Mouse (Mus musculus) gastrocnemius, adult 2 months (tissue): ENCODE results near the gene Nt5e. TPM values are rescaled to one million over a fixed set of nuclear protein-coding genes. Genes with fewer than 3 reads are reported as not detected.
A peak's percentile ranks its signal among the peaks of the same experiment; 100 is the strongest.

Experiments
- DNase-seq: peaks from one replicate; pipeline ENCODE4 v3.0.0; 2022
- H3K27ac ChIP-seq: fragments of 200-600 bp; 2 replicates; pipeline ENCODE4 v1.8.1; 2022; ENCODE audit warnings: mild to moderate bottlenecking
- H3K4me3 ChIP-seq: fragments of 200-600 bp; 2 replicates; pipeline ENCODE4 v1.8.1; 2022; ENCODE audit warnings: mild to moderate bottlenecking, moderate library complexity
- CTCF ChIP-seq: fragments of 200-600 bp; IDR thresholded peaks from 2 replicates; pipeline ENCODE4 v1.8.1; 2022; ENCODE audit warnings: antibody characterized with exemption, mild to moderate bottlenecking, moderate library complexity
- intact Hi-C: fragments of 180-260 bp; cut with DNase I; formaldehyde crosslinking; loops from one replicate; pipeline ENCODE4 v1.15.1; 2025
- total RNA-seq, 2 experiments: library from RNA; stranded (reverse); gene quantifications; 2 replicates each; pipeline ENCODE4 v1.2.3; 2021

Gene Nt5e
- total RNA-seq, 2 experiments from 2014 or later: 2.2 to 2.5 TPM

- DNase-seq: peak; percentile 61
- intact Hi-C loops: loop anchor here (5.0 to 10.0 kb wide), 2 partner anchors 44 to 174 kb away; partner anchors contain the start of genes Nt5e and Zfp949
Measured at GRCm38 (mm10) chr9:88371201-88371600, 44.2 kb downstream of the Nt5e start.

GRCm38 (mm10) chr9:88373001-88373400, 46.0 kb downstream of the Nt5e start:
- no peak overlapping the region; the same call in 1 of the 2 replicates for H3K4me3 ChIP-seq
- no peak for DNase-seq
- peak overlapping the region; percentile 68 for H3K27ac ChIP-seq
- no peak for TF ChIP-seq CTCF
- intact Hi-C loops: loop anchor here (5.0 to 10.0 kb wide), 2 partner anchors 46 to 172 kb away; partner anchors contain the start of genes Nt5e and Zfp949

More at GRCm38 (mm10) chr9:88371201-88371600, 44.2 kb downstream of the Nt5e start:
- H3K4me3 ChIP-seq: no peak overlapping the region
- no peak for TF ChIP-seq CTCF
- H3K27ac ChIP-seq: peak overlapping the region; percentile 88

- no peak for TF ChIP-seq CTCF
- intact Hi-C loops: loop anchor here (10.0 kb wide), 1 partner anchor 167 kb away; the partner anchor contains the start of gene Zfp949
- DNase-seq: no peak
- peak overlapping the region; percentile 66 for H3K27ac ChIP-seq
- H3K4me3 ChIP-seq: no peak overlapping the region
Measured at GRCm38 (mm10) chr9:88377483-88377882, 50.5 kb downstream of the Nt5e start.

GRCm38 (mm10) chr9:88379057-88379456, 52.1 kb downstream of the Nt5e start:
- DNase-seq: no peak
- no peak overlapping the region for H3K4me3 ChIP-seq
- no peak overlapping the region for H3K27ac ChIP-seq
- intact Hi-C loops: loop anchor here (10.0 kb wide), 1 partner anchor 166 kb away; the partner anchor contains the start of gene Zfp949
- no peak for TF ChIP-seq CTCF

- intact Hi-C loops: no loop called here
- TF ChIP-seq CTCF: no peak
- Histone ChIP-seq H3K27ac (no peak overlapping the region), H3K4me3 (no peak overlapping the region)
- no peak for DNase-seq
Measured at GRCm38 (mm10) chr9:88380076-88380475, 53.1 kb downstream of the Nt5e start.

- Histone ChIP-seq H3K27ac (no peak overlapping the region), H3K4me3 (no peak overlapping the region)
- intact Hi-C loops: no loop called here
- DNase-seq: no peak
- no peak for TF ChIP-seq CTCF
Measured at GRCm38 (mm10) chr9:88380542-88380941, 53.5 kb downstream of the Nt5e start.

GRCm38 (mm10) chr9:88388826-88389225, 61.8 kb downstream of the Nt5e start:
- intact Hi-C loops: no loop called here
- Histone ChIP-seq H3K27ac (no peak overlapping the region), H3K4me3 (no peak overlapping the region)
- no peak for DNase-seq
- TF ChIP-seq CTCF: no peak

GRCm38 (mm10) chr9:88394852-88395251, 67.9 kb downstream of the Nt5e start:
- TF ChIP-seq CTCF: no peak
- intact Hi-C loops: no loop called here
- no peak for DNase-seq

GRCm38 (mm10) chr9:88398461-88398860, 71.5 kb downstream of the Nt5e start:
- TF ChIP-seq CTCF: peak; percentile 48

More at GRCm38 (mm10) chr9:88394852-88395251, 67.9 kb downstream of the Nt5e start:
- H3K4me3 ChIP-seq: no peak overlapping the region
- H3K27ac ChIP-seq: no peak overlapping the region

GRCm38 (mm10) chr9:88404088-88404487, 77.1 kb downstream of the Nt5e start:
- Histone ChIP-seq H3K4me3 (no peak overlapping the region), H3K27ac (no peak overlapping the region)
- TF ChIP-seq CTCF: no peak
- DNase-seq: peak; percentile 36
- intact Hi-C loops: loop anchor here (10.0 kb wide), 1 partner anchor 141 kb away; the partner anchor contains the start of gene Zfp949

More at GRCm38 (mm10) chr9:88398461-88398860, 71.5 kb downstream of the Nt5e start:
- DNase-seq: no peak
- H3K4me3 ChIP-seq: no peak overlapping the region
- no peak overlapping the region for H3K27ac ChIP-seq
- intact Hi-C loops: loop anchor here (2.0 kb wide), 1 partner anchor 158 kb away; no protein-coding TSS in a partner anchor

- H3K4me3 ChIP-seq: no peak overlapping the region
- intact Hi-C loops: loop anchor here (10.0 kb wide), 1 partner anchor 140 kb away; the partner anchor contains the start of gene Zfp949
- no peak overlapping the region for H3K27ac ChIP-seq
- no peak for TF ChIP-seq CTCF
- DNase-seq: no peak
Measured at GRCm38 (mm10) chr9:88404515-88404914, 77.5 kb downstream of the Nt5e start.

GRCm38 (mm10) chr9:88409978-88410377, 83.0 kb downstream of the Nt5e start:
- no peak overlapping the region for H3K4me3 ChIP-seq
- intact Hi-C loops: loop anchor here (10.0 kb wide), 1 partner anchor 135 kb away; the partner anchor contains the start of gene Zfp949
- no peak for TF ChIP-seq CTCF
- no peak overlapping the region for H3K27ac ChIP-seq
- DNase-seq: no peak

GRCm38 (mm10) chr9:88416752-88417151, 89.8 kb downstream of the Nt5e start:
- intact Hi-C loops: no loop called here
- H3K4me3 ChIP-seq: no peak overlapping the region
- H3K27ac ChIP-seq: no peak overlapping the region

More at GRCm38 (mm10) chr9:88416752-88417151, 89.8 kb downstream of the Nt5e start:
- TF ChIP-seq CTCF: no peak
- no peak for DNase-seq

Other genes starting within 250 kb of the Nt5e start
- gene Snx14, start 111.8 kb downstream of the Nt5e start, total RNA-seq: 10 to 100 TPM; 13.1 to 17.9 TPM
- not detected for gene Gm20537, start 129.4 kb downstream of the Nt5e start, total RNA-seq
- 10 to 100 TPM; 59.4 to 65.0 TPM for gene Syncrip, start 155.4 kb downstream of the Nt5e start, total RNA-seq
- gene Zfp949, start 220.8 kb downstream of the Nt5e start, total RNA-seq: 10 to 100 TPM in 1 of 2 experiments, 1 to 10 TPM in 1; 9.0 to 10.5 TPM